ENCODE assay signal across 15 mouse cellular contexts in the genomic region with DNA sequence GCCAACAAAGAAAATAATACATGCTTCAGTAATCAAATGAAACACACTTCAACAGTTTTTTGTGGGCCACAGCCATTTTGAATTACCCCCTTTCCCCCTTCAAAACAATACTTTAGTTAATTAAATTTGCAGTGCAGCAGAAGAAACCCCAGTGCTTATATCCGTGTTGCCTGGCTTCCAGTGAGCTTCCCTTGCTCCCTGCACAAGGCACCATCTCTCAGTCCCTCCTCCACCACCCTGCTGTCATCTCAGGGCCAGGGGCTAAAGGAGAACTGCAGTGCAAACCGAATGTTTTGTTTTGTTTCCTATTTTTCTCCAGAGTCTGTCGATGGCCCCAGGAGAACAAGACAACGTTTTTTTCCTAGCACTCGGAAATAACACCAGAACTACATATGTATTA.
"Had no signal": no experiment of that assay in that cellular context is flagged by ENCODE, and none has a peak within 500 bp of the region (broad histone marks: within the 10 kb centered on the region; RNA-seq: fewer than 3 reads in every experiment).

No protein-coding gene starts in this region.

- H3K9me3 ChIP-seq: limb, embryonic 12.5 days; liver, embryonic 13.5 days; lung, embryonic 15.5 days; midbrain, embryonic 12.5 days; neural tube, embryonic 12.5 days; stomach, embryonic 15.5 days had no signal

- ATAC-seq: intestine, postnatal 0 days; liver, postnatal 0 days had no signal

- H3K27me3 ChIP-seq: limb, embryonic 12.5 days; liver, embryonic 13.5 days; lung, embryonic 15.5 days; midbrain, embryonic 12.5 days; neural tube, embryonic 12.5 days; stomach, embryonic 15.5 days had no signal

- H3K4me2 ChIP-seq: limb, embryonic 12.5 days; liver, embryonic 13.5 days; lung, embryonic 15.5 days; midbrain, embryonic 12.5 days; neural tube, embryonic 12.5 days; stomach, embryonic 15.5 days had no signal

- H3K4me3 ChIP-seq: layer of hippocampus, adult 2 months; limb, embryonic 12.5 days; liver, embryonic 13.5 days; lung, embryonic 15.5 days; midbrain, embryonic 12.5 days; myocyte; neural tube, embryonic 12.5 days; stomach, embryonic 15.5 days had no signal

- H3K27ac ChIP-seq: layer of hippocampus, adult 2 months; limb, embryonic 12.5 days; liver, embryonic 13.5 days; lung, embryonic 15.5 days; midbrain, embryonic 12.5 days; neural tube, embryonic 12.5 days; stomach, embryonic 15.5 days had no signal

- H3K36me3 ChIP-seq: limb, embryonic 12.5 days; liver, embryonic 13.5 days; lung, embryonic 15.5 days; midbrain, embryonic 12.5 days; neural tube, embryonic 12.5 days; stomach, embryonic 15.5 days had no signal

- DNase-seq: liver; liver, embryonic 13.5 days; liver, postnatal 0 days; lung, postnatal 14 days; right cerebral cortex, postnatal 14 days; thymus, adult 2 months; thymus, postnatal 25 days had no signal

- H3K4me1 ChIP-seq: limb, embryonic 12.5 days; liver, embryonic 13.5 days; lung, embryonic 15.5 days; neural tube, embryonic 12.5 days; stomach, embryonic 15.5 days had no signal

- H3K9ac ChIP-seq: limb, embryonic 12.5 days; liver, embryonic 13.5 days; liver, postnatal 0 days; lung, embryonic 15.5 days; midbrain, embryonic 12.5 days; neural tube, embryonic 12.5 days; stomach, embryonic 15.5 days had no signal
